Mouse (Mus musculus): ENCODE results near the gene Gpr158. TPM values are rescaled to one million over a fixed set of nuclear protein-coding genes. Genes with fewer than 3 reads are reported as not detected.
"Not testable (repeated sequence)": the region's sequence is repeated elsewhere in the genome, so short reads cannot be mapped to it uniquely, and the experiment has no call there.

The Gpr158 gene
- polyA plus RNA-seq, 1 experiment: not detected

- Histone ChIP-seq H3K4me1 (ENCODE audit: control insufficient read depth, insufficient read depth, low read length) (no peaks in the 10 kb centered on the region), H3K4me3 (ENCODE audit: insufficient read depth, low read length) (no peak overlapping the region), H3K27ac (ENCODE audit: insufficient read depth, low read length) (no peak overlapping the region)
- TF ChIP-seq CTCF (IDR thresholded peaks at IDR 0.05; ENCODE audit: borderline replicate concordance, insufficient read depth, low read length) (no peak), POLR2A (IDR thresholded peaks at IDR 0.05; ENCODE audit: low read depth, low read length) (no peak)
Observed at GRCm38 (mm10) chr2:21407443-21407985, 40.2 kb downstream of the Gpr158 start.

- Histone ChIP-seq H3K4me1 (ENCODE audit: control insufficient read depth, insufficient read depth, low read length) (no peaks in the 10 kb centered on the region), H3K27ac (ENCODE audit: insufficient read depth, low read length) (no peak overlapping the region), H3K4me3 (ENCODE audit: insufficient read depth, low read length) (no peak overlapping the region)
- TF ChIP-seq POLR2A (IDR thresholded peaks at IDR 0.05; ENCODE audit: low read depth, low read length) (no peak), CTCF (IDR thresholded peaks at IDR 0.05; ENCODE audit: borderline replicate concordance, insufficient read depth, low read length) (no peak)
Observed at GRCm38 (mm10) chr2:21408821-21409220, 41.5 kb downstream of the Gpr158 start.

- TF ChIP-seq CTCF (IDR thresholded peaks at IDR 0.05; ENCODE audit: borderline replicate concordance, insufficient read depth, low read length): no peak
- no peak for TF ChIP-seq POLR2A (IDR thresholded peaks at IDR 0.05; ENCODE audit: low read depth, low read length)
- H3K4me1 ChIP-seq (ENCODE audit: control insufficient read depth, insufficient read depth, low read length): no peaks in the 10 kb centered on the region
- no peak overlapping the region for H3K4me3 ChIP-seq (ENCODE audit: insufficient read depth, low read length)
- no peak overlapping the region for H3K27ac ChIP-seq (ENCODE audit: insufficient read depth, low read length)
Observed at GRCm38 (mm10) chr2:21430288-21430687, 62.9 kb downstream of the Gpr158 start.

GRCm38 (mm10) chr2:21431182-21431581, 63.8 kb downstream of the Gpr158 start:
- no peak overlapping the region for H3K27ac ChIP-seq (ENCODE audit: insufficient read depth, low read length)
- TF ChIP-seq POLR2A (IDR thresholded peaks at IDR 0.05; ENCODE audit: low read depth, low read length) (no peak), CTCF (IDR thresholded peaks at IDR 0.05; ENCODE audit: borderline replicate concordance, insufficient read depth, low read length) (no peak)
- no peak overlapping the region for H3K4me3 ChIP-seq (ENCODE audit: insufficient read depth, low read length)
- H3K4me1 ChIP-seq (ENCODE audit: control insufficient read depth, insufficient read depth, low read length): no peaks in the 10 kb centered on the region

- H3K4me3 ChIP-seq (ENCODE audit: insufficient read depth, low read length): no peak overlapping the region
- TF ChIP-seq CTCF (IDR thresholded peaks at IDR 0.05; ENCODE audit: borderline replicate concordance, insufficient read depth, low read length) (no peak), POLR2A (IDR thresholded peaks at IDR 0.05; ENCODE audit: low read depth, low read length) (no peak)
- H3K4me1 ChIP-seq (ENCODE audit: control insufficient read depth, insufficient read depth, low read length): no peaks in the 10 kb centered on the region
- no peak overlapping the region for H3K27ac ChIP-seq (ENCODE audit: insufficient read depth, low read length)
Observed at GRCm38 (mm10) chr2:21439626-21440025, 72.3 kb downstream of the Gpr158 start.

- H3K4me3 ChIP-seq (ENCODE audit: insufficient read depth, low read length); H3K4me1 ChIP-seq (ENCODE audit: control insufficient read depth, insufficient read depth, low read length); H3K27ac ChIP-seq (ENCODE audit: insufficient read depth, low read length): not testable (repeated sequence)
Observed at GRCm38 (mm10) chr2:21460606-21461005, 93.3 kb downstream of the Gpr158 start.

- Histone ChIP-seq H3K4me3 (ENCODE audit: insufficient read depth, low read length) (no peak overlapping the region), H3K4me1 (ENCODE audit: control insufficient read depth, insufficient read depth, low read length) (no peaks in the 10 kb centered on the region), H3K27ac (ENCODE audit: insufficient read depth, low read length) (no peak overlapping the region)
- no peak for TF ChIP-seq POLR2A (IDR thresholded peaks at IDR 0.05; ENCODE audit: low read depth, low read length)
- TF ChIP-seq CTCF (IDR thresholded peaks at IDR 0.05; ENCODE audit: borderline replicate concordance, insufficient read depth, low read length): no peak
Observed at GRCm38 (mm10) chr2:21474957-21475356, 107.6 kb downstream of the Gpr158 start.

DNA sequence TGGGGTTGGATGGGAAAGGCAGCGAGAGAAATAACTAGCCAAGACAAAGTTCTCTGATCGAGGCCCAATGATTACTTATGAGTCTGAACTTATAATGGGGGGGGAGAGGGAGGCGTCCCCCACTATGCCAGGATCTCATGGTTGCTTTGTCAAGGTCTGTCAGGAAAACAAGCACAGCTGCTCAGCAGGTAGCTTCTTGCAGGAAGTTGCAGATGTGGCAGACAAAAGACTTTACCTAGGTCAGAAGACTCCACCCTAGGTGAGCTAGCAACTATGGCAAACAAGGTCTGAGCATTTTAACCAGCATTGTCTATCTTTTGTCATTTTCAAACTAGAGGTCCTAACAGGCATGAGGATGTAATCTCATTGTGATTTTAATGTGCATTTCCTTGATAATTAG, 129.5 kb downstream of the Gpr158 start:
- Histone ChIP-seq H3K4me3 (ENCODE audit: insufficient read depth, low read length) (no peak overlapping the region), H3K27ac (ENCODE audit: insufficient read depth, low read length) (no peak overlapping the region), H3K4me1 (ENCODE audit: control insufficient read depth, insufficient read depth, low read length) (no peaks in the 10 kb centered on the region)
- TF ChIP-seq POLR2A (IDR thresholded peaks at IDR 0.05; ENCODE audit: low read depth, low read length) (no peak), CTCF (IDR thresholded peaks at IDR 0.05; ENCODE audit: borderline replicate concordance, insufficient read depth, low read length) (no peak)

DNA sequence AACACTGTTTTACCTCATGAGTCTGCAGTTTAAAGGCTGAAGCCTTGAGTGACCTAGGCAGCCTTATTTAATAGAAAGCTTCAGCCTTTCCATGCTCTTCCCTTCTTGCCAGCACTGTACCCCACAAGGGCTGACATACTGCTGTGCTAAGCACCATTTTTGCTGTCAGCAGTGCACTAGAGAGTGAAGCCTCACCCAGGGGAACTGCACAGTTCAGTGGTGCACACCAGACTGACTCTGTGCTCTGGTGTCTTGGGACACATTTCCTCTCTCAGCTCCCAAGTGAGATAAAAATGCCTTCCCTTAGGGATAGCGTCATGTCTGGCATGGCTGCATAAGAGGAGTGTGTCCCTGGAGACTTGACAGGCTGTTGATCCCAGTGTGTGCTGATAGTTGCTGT, 130.6 kb downstream of the Gpr158 start:
- Histone ChIP-seq H3K4me1 (ENCODE audit: control insufficient read depth, insufficient read depth, low read length) (no peaks in the 10 kb centered on the region), H3K4me3 (ENCODE audit: insufficient read depth, low read length) (no peak overlapping the region), H3K27ac (ENCODE audit: insufficient read depth, low read length) (no peak overlapping the region)
- no peak for TF ChIP-seq POLR2A (IDR thresholded peaks at IDR 0.05; ENCODE audit: low read depth, low read length)
- TF ChIP-seq CTCF (IDR thresholded peaks at IDR 0.05; ENCODE audit: borderline replicate concordance, insufficient read depth, low read length): no peak

- no peak overlapping the region for H3K4me3 ChIP-seq (ENCODE audit: insufficient read depth, low read length)
- H3K4me1 ChIP-seq (ENCODE audit: control insufficient read depth, insufficient read depth, low read length): no peaks in the 10 kb centered on the region
- TF ChIP-seq POLR2A (IDR thresholded peaks at IDR 0.05; ENCODE audit: low read depth, low read length): no peak
- TF ChIP-seq CTCF (IDR thresholded peaks at IDR 0.05; ENCODE audit: borderline replicate concordance, insufficient read depth, low read length): no peak
- H3K27ac ChIP-seq (ENCODE audit: insufficient read depth, low read length): no peak overlapping the region
Observed at GRCm38 (mm10) chr2:21499399-21499798, 132.1 kb downstream of the Gpr158 start.

- Histone ChIP-seq H3K27ac (ENCODE audit: insufficient read depth, low read length) (no peak overlapping the region), H3K4me3 (ENCODE audit: insufficient read depth, low read length) (no peak overlapping the region), H3K4me1 (ENCODE audit: control insufficient read depth, insufficient read depth, low read length) (no peaks in the 10 kb centered on the region)
- TF ChIP-seq CTCF (IDR thresholded peaks at IDR 0.05; ENCODE audit: borderline replicate concordance, insufficient read depth, low read length): no peak
- TF ChIP-seq POLR2A (IDR thresholded peaks at IDR 0.05; ENCODE audit: low read depth, low read length): no peak
Observed at GRCm38 (mm10) chr2:21507449-21507848, 140.1 kb downstream of the Gpr158 start.

Data from embryonic fibroblast, embryonic 13.5 days (primary cell).